Mouse (Mus musculus): ENCODE results near the gene Ppfia3. TPM values are rescaled to one million over a fixed set of nuclear protein-coding genes. Genes with fewer than 3 reads are reported as not detected.

Gene Ppfia3
- polyA plus RNA-seq, 1 experiment from 2014 or later = 10.7 TPM

DNA sequence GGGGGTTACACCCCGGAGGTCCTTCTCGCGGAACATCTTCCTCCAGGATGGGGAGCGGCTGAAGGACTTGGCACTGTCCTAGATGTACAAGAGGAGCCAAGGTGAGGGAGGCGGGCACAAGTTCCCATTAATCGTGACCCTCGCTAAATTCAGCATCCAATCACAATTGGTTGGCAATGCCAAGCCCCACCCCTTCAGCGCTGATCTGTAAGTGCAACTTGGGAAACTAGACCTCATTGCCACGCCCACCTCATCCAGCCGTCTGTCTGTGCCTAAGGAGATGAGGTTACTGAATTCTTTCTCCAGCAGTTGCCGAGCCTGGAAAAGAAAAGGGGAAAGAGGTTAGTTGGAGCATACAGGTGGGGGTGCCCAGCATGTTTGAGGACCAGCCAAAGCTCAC is 26.1 kb downstream of the Ppfia3 start:
- Histone ChIP-seq H3K4me1 (ENCODE audit: control insufficient read depth, insufficient read depth, low read length) (peaks cover 25% of the 10 kb centered on the region), H3K27ac (ENCODE audit: low read depth, low read length) (no peak overlapping the region), H3K4me3 (ENCODE audit: low read depth, low read length) (peak overlapping the region; percentile 44; the same call in 1 of the 2 replicates), H3K36me3 (ENCODE audit: control insufficient read depth, insufficient read depth, low read length) (peaks cover 11% of the 10 kb centered on the region; the same call in 1 of the 2 replicates), H3K27me3 (replicated peaks; ENCODE audit: control insufficient read depth, insufficient read depth, low read length) (peaks cover 7% of the 10 kb centered on the region; the same call in 1 of the 2 replicates), H3K4me2 (ENCODE audit: low read length) (peak overlapping the region; percentile 85), H3K9ac (ENCODE audit: low read length) (no peak overlapping the region; the same call in 1 of the 2 replicates), H3K9me3 (replicated peaks; ENCODE audit: control insufficient read depth, low read length) (no peaks in the 10 kb centered on the region)
- 6% methylated on average over 11 of the region's 11 CpGs for WGBS
- DNase-seq (ENCODE audit: low spot score) (peak; percentile 77), ATAC-seq (no peak; the same call in 1 of the 2 replicates)

- Histone ChIP-seq H3K9me3 (replicated peaks; ENCODE audit: control insufficient read depth, low read length) (no peaks in the 10 kb centered on the region), H3K4me2 (ENCODE audit: low read length) (peak overlapping the region; percentile 85), H3K4me3 (ENCODE audit: low read depth, low read length) (peak overlapping the region; percentile 44), H3K27me3 (replicated peaks; ENCODE audit: control insufficient read depth, insufficient read depth, low read length) (peaks cover 7% of the 10 kb centered on the region; the same call in 1 of the 2 replicates), H3K36me3 (ENCODE audit: control insufficient read depth, insufficient read depth, low read length) (peaks cover 5% of the 10 kb centered on the region; the same call in 1 of the 2 replicates), H3K9ac (ENCODE audit: low read length) (peak overlapping the region; percentile 76), H3K4me1 (ENCODE audit: control insufficient read depth, insufficient read depth, low read length) (peaks cover 25% of the 10 kb centered on the region), H3K27ac (ENCODE audit: low read depth, low read length) (no peak overlapping the region)
- WGBS = 1% methylated on average over 11 of the region's 11 CpGs
- DNase-seq (ENCODE audit: low spot score) = no peak
- ATAC-seq = no peak; the same call in 1 of the 2 replicates
Measured at GRCm38 (mm10) chr7:45340066-45340442, 26.8 kb downstream of the Ppfia3 start.

- Histone ChIP-seq H3K9ac (ENCODE audit: low read length) (peak overlapping the region; percentile 76), H3K4me3 (ENCODE audit: low read depth, low read length) (peak overlapping the region; percentile 44), H3K4me1 (ENCODE audit: control insufficient read depth, insufficient read depth, low read length) (peaks cover 25% of the 10 kb centered on the region), H3K36me3 (ENCODE audit: control insufficient read depth, insufficient read depth, low read length) (no peaks in the 10 kb centered on the region), H3K9me3 (replicated peaks; ENCODE audit: control insufficient read depth, low read length) (no peaks in the 10 kb centered on the region), H3K27me3 (replicated peaks; ENCODE audit: control insufficient read depth, insufficient read depth, low read length) (peaks cover 7% of the 10 kb centered on the region; the same call in 1 of the 2 replicates), H3K27ac (ENCODE audit: low read depth, low read length) (peak overlapping the region; percentile 55; the same call in 1 of the 2 replicates), H3K4me2 (ENCODE audit: low read length) (peak overlapping the region; percentile 85)
- peak; percentile 86 for ATAC-seq
- 0% methylated on average over 31 of the region's 39 CpGs for WGBS
- DNase-seq (ENCODE audit: low spot score) = peak; percentile 84
Measured at GRCm38 (mm10) chr7:45339410-45340065, 27.3 kb downstream of the Ppfia3 start.

DNA sequence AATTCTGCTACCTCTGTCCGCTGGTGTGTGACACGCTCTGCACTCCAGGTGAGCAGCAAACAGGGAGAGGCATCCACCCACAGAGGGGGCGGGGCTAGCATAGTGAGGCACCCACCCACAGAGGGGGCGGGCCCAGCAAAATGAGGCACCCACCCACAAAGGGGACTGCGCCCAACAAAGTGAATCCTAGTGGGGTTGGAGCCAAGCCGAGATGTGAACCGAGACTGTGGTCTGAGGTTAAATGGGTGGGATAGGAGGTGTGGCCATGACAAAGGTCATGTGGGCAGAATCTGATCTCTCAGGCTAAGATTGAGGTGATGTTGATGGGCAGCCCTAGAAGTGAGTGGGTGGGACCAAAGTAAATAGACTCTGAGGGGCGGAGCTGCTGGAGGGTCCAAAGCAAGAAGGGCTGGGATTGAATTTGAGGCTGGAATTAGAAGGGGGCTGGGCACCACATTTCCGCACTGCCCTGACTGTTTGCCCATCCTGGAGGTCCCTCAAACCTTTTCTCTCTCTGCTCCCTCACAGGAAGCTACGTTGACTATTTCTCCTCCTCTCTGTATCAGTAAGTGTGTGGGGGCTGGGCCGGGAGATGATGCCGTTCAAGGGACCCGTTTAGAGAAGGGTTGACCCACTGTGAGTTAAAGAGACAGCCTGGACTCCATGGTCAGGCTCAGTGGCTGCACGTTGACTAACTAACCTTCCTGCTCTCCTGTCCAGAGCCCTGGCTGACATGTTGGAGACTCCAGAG is 28.5 kb downstream of the Ppfia3 start:
- Histone ChIP-seq H3K4me1 (ENCODE audit: control insufficient read depth, insufficient read depth, low read length) (peaks cover 25% of the 10 kb centered on the region), H3K27ac (ENCODE audit: low read depth, low read length) (no peak overlapping the region), H3K36me3 (ENCODE audit: control insufficient read depth, insufficient read depth, low read length) (no peaks in the 10 kb centered on the region), H3K9me3 (replicated peaks; ENCODE audit: control insufficient read depth, low read length) (no peaks in the 10 kb centered on the region), H3K4me2 (ENCODE audit: low read length) (peak overlapping the region; percentile 85), H3K9ac (ENCODE audit: low read length) (no peak overlapping the region), H3K27me3 (replicated peaks; ENCODE audit: control insufficient read depth, insufficient read depth, low read length) (peaks cover 7% of the 10 kb centered on the region), H3K4me3 (ENCODE audit: low read depth, low read length) (no peak overlapping the region)
- DNase-seq (ENCODE audit: low spot score) (no peak), ATAC-seq (no peak)
- 2% methylated on average over 14 of the region's 14 CpGs for WGBS

DNA sequence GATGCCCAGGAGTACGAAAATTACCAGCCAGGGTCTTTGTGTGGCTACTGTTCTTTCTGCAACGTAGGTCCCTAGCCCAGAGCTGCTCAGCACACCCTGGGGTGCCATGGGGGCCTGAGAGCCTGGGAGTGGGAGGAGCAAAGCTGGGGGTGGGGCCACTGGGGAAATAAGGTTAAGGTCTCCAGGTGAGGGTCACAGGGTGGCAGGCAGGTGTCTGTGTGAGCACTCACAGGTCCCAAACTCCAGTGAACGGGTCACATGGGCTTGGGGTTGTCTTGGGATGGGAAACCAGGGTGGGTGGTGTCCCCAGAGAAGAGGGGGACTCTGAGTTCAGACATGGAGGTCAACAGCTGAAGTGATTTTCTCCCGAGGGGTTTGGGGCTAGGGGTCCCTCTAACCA is 29.4 kb downstream of the Ppfia3 start:
- H3K9ac ChIP-seq (ENCODE audit: low read length) = no peak overlapping the region
- 13% methylated on average over 4 of the region's 4 CpGs for WGBS
- ATAC-seq (no peak), DNase-seq (ENCODE audit: low spot score) (no peak)
- H3K36me3 ChIP-seq (ENCODE audit: control insufficient read depth, insufficient read depth, low read length) = no peaks in the 10 kb centered on the region
- H3K4me2 ChIP-seq (ENCODE audit: low read length) = no peak overlapping the region
- peaks cover 32% of the 10 kb centered on the region for H3K4me1 ChIP-seq (ENCODE audit: control insufficient read depth, insufficient read depth, low read length)
- no peak overlapping the region for H3K27ac ChIP-seq (ENCODE audit: low read depth, low read length)
- H3K4me3 ChIP-seq (ENCODE audit: low read depth, low read length) = no peak overlapping the region
- no peaks in the 10 kb centered on the region for H3K9me3 ChIP-seq (replicated peaks; ENCODE audit: control insufficient read depth, low read length)
- H3K27me3 ChIP-seq (replicated peaks; ENCODE audit: control insufficient read depth, insufficient read depth, low read length) = peaks cover 7% of the 10 kb centered on the region

- peaks cover 32% of the 10 kb centered on the region for H3K4me1 ChIP-seq (ENCODE audit: control insufficient read depth, insufficient read depth, low read length)
- H3K27me3 ChIP-seq (replicated peaks; ENCODE audit: control insufficient read depth, insufficient read depth, low read length) = peaks cover 7% of the 10 kb centered on the region
- ATAC-seq (no peak), DNase-seq (ENCODE audit: low spot score) (no peak)
- no peak overlapping the region for H3K4me3 ChIP-seq (ENCODE audit: low read depth, low read length)
- no peak overlapping the region for H3K9ac ChIP-seq (ENCODE audit: low read length)
- H3K9me3 ChIP-seq (replicated peaks; ENCODE audit: control insufficient read depth, low read length) = no peaks in the 10 kb centered on the region
- no peak overlapping the region for H3K4me2 ChIP-seq (ENCODE audit: low read length)
- 92% methylated on average over 4 of the region's 4 CpGs for WGBS
- H3K36me3 ChIP-seq (ENCODE audit: control insufficient read depth, insufficient read depth, low read length) = no peaks in the 10 kb centered on the region
- H3K27ac ChIP-seq (ENCODE audit: low read depth, low read length) = no peak overlapping the region
Measured at GRCm38 (mm10) chr7:45336319-45336718, 30.5 kb downstream of the Ppfia3 start.

DNA sequence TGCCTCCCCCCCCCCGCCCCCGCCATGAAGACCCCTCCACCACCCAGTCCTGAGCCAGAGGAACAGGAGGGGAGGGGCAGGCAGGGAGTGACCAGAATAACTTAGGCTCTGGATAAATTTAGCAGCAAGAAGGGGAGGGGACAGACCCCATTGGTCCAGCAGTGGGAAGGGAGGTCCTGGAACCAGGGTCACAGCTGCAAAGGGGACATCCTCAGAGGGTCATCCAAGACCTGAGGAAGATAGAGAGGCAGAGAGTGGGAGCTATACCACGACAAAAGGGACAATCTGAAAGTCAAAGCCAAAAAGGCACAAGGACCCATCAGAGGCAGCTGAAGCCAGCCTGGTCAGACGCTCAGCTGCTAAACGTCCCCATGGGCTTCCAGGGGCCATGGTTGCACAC is 31.8 kb downstream of the Ppfia3 start, which contains the start of gene Hrc:
Gene Hrc, plus strand, starts transcription at position 235 of the 400 bp plus-strand sequence.
- H3K9me3 ChIP-seq (replicated peaks; ENCODE audit: control insufficient read depth, low read length) = no peaks in the 10 kb centered on the region
- no peak within 1 kb of the TSS; the same call in 1 of the 2 replicates for H3K9ac ChIP-seq (ENCODE audit: low read length)
- DNase-seq (ENCODE audit: low spot score) = no peak
- no peak within 1 kb of the TSS for H3K4me3 ChIP-seq (ENCODE audit: low read depth, low read length)
- no peak within 1 kb of the TSS for H3K27ac ChIP-seq (ENCODE audit: low read depth, low read length)
- peaks cover 23% of the 10 kb centered on the region for H3K4me1 ChIP-seq (ENCODE audit: control insufficient read depth, insufficient read depth, low read length)
- no peak for ATAC-seq
- peaks cover 7% of the 10 kb centered on the region for H3K27me3 ChIP-seq (replicated peaks; ENCODE audit: control insufficient read depth, insufficient read depth, low read length)
- WGBS = 38% methylated on average over 5 of the region's 5 CpGs
- no peaks in the 10 kb centered on the region for H3K36me3 ChIP-seq (ENCODE audit: control insufficient read depth, insufficient read depth, low read length)
- H3K4me2 ChIP-seq (ENCODE audit: low read length) = peak within 1 kb of the TSS; percentile 92

DNA sequence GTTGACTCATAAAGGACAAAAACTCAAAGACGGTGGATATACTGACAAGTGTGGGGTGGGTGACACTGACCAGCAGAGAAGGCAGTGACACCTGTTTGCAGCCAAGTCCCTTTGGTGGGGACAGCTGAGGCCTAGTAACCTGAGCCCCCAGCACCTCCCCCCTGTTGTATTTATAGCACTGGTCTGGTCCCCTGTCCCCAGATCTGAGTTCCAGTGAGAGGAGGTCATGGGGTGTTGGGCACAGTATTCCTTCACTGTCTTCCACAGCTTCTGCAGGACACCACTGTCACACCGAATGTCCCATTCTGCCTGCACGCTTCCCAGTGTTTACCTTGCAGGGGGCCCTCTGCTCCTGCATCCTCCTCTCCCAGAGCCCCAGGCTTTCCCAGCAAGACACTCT is 32.2 kb downstream of the Ppfia3 start:
- H3K4me2 ChIP-seq (ENCODE audit: low read length) = no peak overlapping the region
- 30% methylated on average over 3 of the region's 3 CpGs for WGBS
- no peak for ATAC-seq

More for the DNA sequence above, 32.2 kb downstream of the Ppfia3 start:
- Histone ChIP-seq H3K4me3 (ENCODE audit: low read depth, low read length) (no peak overlapping the region), H3K9ac (ENCODE audit: low read length) (no peak overlapping the region), H3K27me3 (replicated peaks; ENCODE audit: control insufficient read depth, insufficient read depth, low read length) (peaks cover 7% of the 10 kb centered on the region), H3K36me3 (ENCODE audit: control insufficient read depth, insufficient read depth, low read length) (no peaks in the 10 kb centered on the region), H3K9me3 (replicated peaks; ENCODE audit: control insufficient read depth, low read length) (no peaks in the 10 kb centered on the region), H3K4me1 (ENCODE audit: control insufficient read depth, insufficient read depth, low read length) (peaks cover 19% of the 10 kb centered on the region), H3K27ac (ENCODE audit: low read depth, low read length) (no peak overlapping the region)
- DNase-seq (ENCODE audit: low spot score) = no peak
